Mouse (Mus musculus) testis, adult 2 months (tissue): ENCODE results near the gene Ankrd33.

Source experiments
- CTCF ChIP-seq: fragments of 200-500 bp; IDR thresholded peaks from 2 replicates; pipeline ENCODE4 v1.5.1; 2012; ENCODE audit warnings: low read depth, mild to moderate bottlenecking, inconsistent platforms, low read length, moderate library complexity; ENCODE audit not compliant: control insufficient read depth, insufficient read depth, insufficient replicate concordance
- POLR2A ChIP-seq: fragments of 200-500 bp; IDR thresholded peaks from 2 replicates; pipeline ENCODE4 v1.6.1; 2012; ENCODE audit warnings: low read depth, mild to moderate bottlenecking, inconsistent platforms, low read length, moderate library complexity; ENCODE audit not compliant: control insufficient read depth

GRCm38 (mm10) chr15:101144779-101145178 is 29.2 kb downstream of the Ankrd33 start:
- TF ChIP-seq POLR2A (no peak), CTCF (no peak)
